In the genomic region with DNA sequence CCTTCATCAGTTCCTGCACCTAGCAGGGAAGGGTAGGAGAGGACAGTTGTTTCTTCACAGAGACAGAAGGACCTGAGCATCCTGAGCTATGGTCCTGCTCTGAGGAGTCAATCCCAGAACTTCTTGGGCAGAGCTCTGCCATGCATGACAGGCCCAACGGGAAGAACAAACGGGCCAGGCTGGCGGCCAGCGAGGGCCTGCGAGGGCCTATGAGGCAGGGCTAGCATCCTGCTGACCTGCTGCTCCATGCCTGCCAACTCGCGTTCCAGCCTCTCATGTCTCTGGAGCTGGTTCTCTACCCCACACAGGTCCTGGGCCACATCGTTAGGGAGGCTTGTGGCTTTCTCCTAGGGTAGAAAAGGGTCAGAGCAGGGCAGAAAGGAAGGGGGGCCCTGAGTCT, we compare ENCODE assay signal across 10 mouse cellular contexts.
"Had no signal": no experiment of that assay in that cellular context is flagged by ENCODE, and none has a peak within 500 bp of the region (broad histone marks: within the 10 kb centered on the region; RNA-seq: fewer than 3 reads in every experiment).

No protein-coding gene starts in this region.

- ATAC-seq: lung, postnatal 0 days; midbrain, embryonic 13.5 days; midbrain, embryonic 15.5 days had no signal

- DNase-seq: lung, adult 2 months; lung, postnatal 14 days; lung, postnatal 36 days; right cerebral cortex, postnatal 14 days; thymus, adult 2 months; thymus, postnatal 25 days; thymus, postnatal 4 days had no signal
